Mouse (Mus musculus) intestine, embryonic 15.5 days (tissue): ENCODE results near the gene Hist1h3h. TPM values are rescaled to one million over a fixed set of nuclear protein-coding genes. Genes with fewer than 3 reads are reported as not detected.

ENCODE experiments used
- ATAC-seq: fragments of 200-750 bp; cut with Nextera tagmentation; 2 replicates; pipeline ENCODE4 v1.8.0; 2017; ENCODE audit warnings: moderate TSS enrichment, moderate library complexity
- H3K27ac ChIP-seq: fragments of 300-500 bp; sonication (generic); 2 replicates; pipeline ENCODE4 v1.5.1; 2015; ENCODE audit warnings: mild to moderate bottlenecking, inconsistent platforms
- H3K27me3 ChIP-seq: fragments of 300-500 bp; sonication (generic); replicated peaks from 2 replicates; pipeline ENCODE4 v1.6.1; 2015; ENCODE audit warnings: inconsistent platforms
- H3K36me3 ChIP-seq: fragments of 300-500 bp; sonication (generic); 2 replicates; pipeline ENCODE4 v1.6.1; 2015; ENCODE audit warnings: inconsistent platforms
- H3K4me1 ChIP-seq: fragments of 300-500 bp; sonication (generic); replicated peaks from 2 replicates; pipeline ENCODE4 v1.6.1; 2015; ENCODE audit warnings: inconsistent platforms
- H3K4me2 ChIP-seq: fragments of 300-500 bp; sonication (generic); replicated peaks from 2 replicates; pipeline ENCODE4 v1.6.1; 2015; ENCODE audit warnings: mild to moderate bottlenecking, inconsistent platforms
- H3K4me3 ChIP-seq: fragments of 300-500 bp; sonication (generic); replicated peaks from 2 replicates; pipeline ENCODE4 v1.5.1; 2015; ENCODE audit warnings: inconsistent platforms
- H3K9ac ChIP-seq: fragments of 300-500 bp; sonication (generic); 2 replicates; pipeline ENCODE4 v1.6.1; 2015; ENCODE audit warnings: inconsistent platforms
- H3K9me3 ChIP-seq: fragments of 300-500 bp; sonication (generic); 2 replicates; pipeline ENCODE4 v1.6.1; 2016; ENCODE audit warnings: inconsistent platforms
- WGBS: fragments of 180-500 bp; shearing (Covaris S2); methylation state at CpG from one replicate; pipeline ENCODE4 v1.1.7; 2015; 5-methylcytosine and 5-hydroxymethylcytosine counted together
- polyA plus RNA-seq: library from polyadenylated mRNA; unstranded; fragments of >200 nt; fragmentation: Nextera tagmentation; extraction: Ambion mirVana; gene quantifications from 2 replicates; pipeline ENCODE4 v1.2.1, GENCODE M21; 2015

Hist1h3h gene
- polyA plus RNA-seq, 1 experiment from 2014 or later = 5.4 TPM

- H3K36me3 ChIP-seq = no peaks in the 10 kb centered on the region
- no peak overlapping the region for H3K9ac ChIP-seq
- no peaks in the 10 kb centered on the region for H3K27me3 ChIP-seq
- WGBS = 63% methylated on average over 1 of the region's 1 CpGs
- 0 out of 2 replicates have a peak, but pooled peaks cover 2% of the 10 kb centered on the region for H3K4me1 ChIP-seq
- H3K27ac ChIP-seq = no peak overlapping the region
- no peak for ATAC-seq
- no peak overlapping the region for H3K4me3 ChIP-seq
- H3K4me2 ChIP-seq = no peak overlapping the region
- no peaks in the 10 kb centered on the region for H3K9me3 ChIP-seq
These were observed 38.2 kb downstream of the Hist1h3h start for GRCm38 (mm10) chr13:21755707-21756106.

Other genes starting within 250 kb of the Hist1h3h start
- gene Nkapl, start 249.2 kb upstream of the Hist1h3h start, polyA plus RNA-seq = 2.2 and 2.9 TPM in 2 replicates
- 2.6 and 2.8 TPM in 2 replicates for gene Zkscan4, start 238.8 kb upstream of the Hist1h3h start, polyA plus RNA-seq
- not detected in 2 replicates for gene Gm10065, start 238.2 kb upstream of the Hist1h3h start, polyA plus RNA-seq
- 0.40 and 0.56 TPM in 2 replicates for gene AK157302, start 222.4 kb upstream of the Hist1h3h start, polyA plus RNA-seq
- 12.6 and 13.1 TPM in 2 replicates for gene Gm11273, start 216.2 kb upstream of the Hist1h3h start, polyA plus RNA-seq
- 3.6 and 5.5 TPM in 2 replicates for gene Zkscan8, start 186.5 kb upstream of the Hist1h3h start, polyA plus RNA-seq
- 0.09 and 0.18 TPM in 2 replicates for gene Olfr1366, start 174.9 kb upstream of the Hist1h3h start, polyA plus RNA-seq
- gene Olfr1535, start 157.8 kb upstream of the Hist1h3h start, polyA plus RNA-seq = not detected in 2 replicates
- not detected in 2 replicates for gene Olfr1364, start 135.9 kb upstream of the Hist1h3h start, polyA plus RNA-seq
- not detected in 2 replicates for gene Olfr1362, start 103.6 kb upstream of the Hist1h3h start, polyA plus RNA-seq
- gene Olfr11, start 75.1 kb upstream of the Hist1h3h start, polyA plus RNA-seq = not detected in 2 replicates
- gene Olfr1361, start 54.3 kb upstream of the Hist1h3h start, polyA plus RNA-seq = not detected in 2 replicates
- not detected in 2 replicates for gene Olfr1360, start 40.3 kb upstream of the Hist1h3h start, polyA plus RNA-seq
- gene Olfr1359, start 19.5 kb upstream of the Hist1h3h start, polyA plus RNA-seq = not detected in 2 replicates
- 1.4 and 4.3 TPM in 2 replicates for gene Hist1h2bl, start 1.5 kb upstream of the Hist1h3h start, polyA plus RNA-seq
- 14.7 and 32.5 TPM in 2 replicates for gene Hist1h2ai, start 1.2 kb upstream of the Hist1h3h start, polyA plus RNA-seq
- gene Hist1h2bm, start 4.4 kb downstream of the Hist1h3h start, polyA plus RNA-seq = 1.7 and 4.3 TPM in 2 replicates
- 1.2 and 1.6 TPM in 2 replicates for gene Hist1h4j, start 17.4 kb downstream of the Hist1h3h start, polyA plus RNA-seq
- 1.7 and 2.8 TPM in 2 replicates for gene Hist1h4k, start 32.8 kb downstream of the Hist1h3h start, polyA plus RNA-seq
- 22.4 and 26.3 TPM in 2 replicates for gene Hist1h2ak, start 36.2 kb downstream of the Hist1h3h start, polyA plus RNA-seq
- gene Hist1h2bn, start 36.5 kb downstream of the Hist1h3h start, polyA plus RNA-seq = 3.0 and 5.9 TPM in 2 replicates
- gene Hist1h1b, start 63.0 kb downstream of the Hist1h3h start, polyA plus RNA-seq = 19.8 and 25.0 TPM in 2 replicates
- 89.5 and 101 TPM in 2 replicates for gene Hist1h3i, start 65.7 kb downstream of the Hist1h3h start, polyA plus RNA-seq
- 2.4 and 4.7 TPM in 2 replicates for gene Hist1h2an, start 69.6 kb downstream of the Hist1h3h start, polyA plus RNA-seq
- gene Hist1h2bp, start 69.8 kb downstream of the Hist1h3h start, polyA plus RNA-seq = 2.0 TPM in 2 replicates
- 14.5 and 16.7 TPM in 2 replicates for gene Hist1h2bq, start 92.5 kb downstream of the Hist1h3h start, polyA plus RNA-seq
- gene Hist1h2ao, start 92.8 kb downstream of the Hist1h3h start, polyA plus RNA-seq = 1.7 TPM in 1 of 2 replicates, not detected in the other
- not detected in 2 replicates for gene Hist1h4m, start 94.1 kb downstream of the Hist1h3h start, polyA plus RNA-seq
- 12.0 and 15.9 TPM in 2 replicates for gene Hist1h4n, start 114.5 kb downstream of the Hist1h3h start, polyA plus RNA-seq
- gene Hist1h2ap, start 115.8 kb downstream of the Hist1h3h start, polyA plus RNA-seq = 2,704 and 3,243 TPM in 2 replicates
- 15.0 and 16.4 TPM in 2 replicates for gene Hist1h2br, start 116.1 kb downstream of the Hist1h3h start, polyA plus RNA-seq
- 6.2 and 7.5 TPM in 2 replicates for gene Zfp184, start 227.4 kb downstream of the Hist1h3h start, polyA plus RNA-seq